8 mouse cellular contexts compared by ENCODE assay signal in genomic region chr15:89178260-89178860, GRCm38 (mm10). TPM values are rescaled to one million over a fixed set of nuclear protein-coding genes. Genes with fewer than 3 reads are reported as not detected.
DNase-seq lines count a peak whose midpoint lies in the region; ATAC-seq and TF ChIP-seq lines count a peak whose summit lies in the region.

No protein-coding gene starts in this region.

- peak overlapping the region; percentile 91 for H3K4me2 ChIP-seq in hindbrain, embryonic 15.5 days
- H3K4me2 ChIP-seq in myocyte (ENCODE audit: low read depth) = peak overlapping the region; percentile 96

- H3K9ac ChIP-seq in hindbrain, embryonic 15.5 days = no peak overlapping the region

- no peak for TF ChIP-seq CTCF in lung, adult 2 months (IDR thresholded peaks at IDR 0.05; ENCODE audit: insufficient read depth, low read length)

- H3K9me3 ChIP-seq in embryonic facial prominence, embryonic 10.5 days = no peaks in the 10 kb centered on the region
- no peaks in the 10 kb centered on the region for H3K9me3 ChIP-seq in hindbrain, embryonic 15.5 days

- H3K79me2 ChIP-seq in myocyte (ENCODE audit: control insufficient read depth, insufficient read depth) = peaks cover 66% of the 10 kb centered on the region

- H3ac ChIP-seq in myocyte (ENCODE audit: control insufficient read depth, insufficient read length) = no peak overlapping the region

- peaks cover 22% of the 10 kb centered on the region for H3K36me3 ChIP-seq in embryonic facial prominence, embryonic 10.5 days (replicated peaks)
- no peaks in the 10 kb centered on the region for H3K36me3 ChIP-seq in hindbrain, embryonic 15.5 days
- H3K36me3 ChIP-seq in myocyte (ENCODE audit: control insufficient read depth, insufficient read depth) = no peaks in the 10 kb centered on the region

- 47% methylated on average over 7 of the region's 7 CpGs for WGBS in lung, adult 2 months
- WGBS in embryonic facial prominence, embryonic 10.5 days = 73% methylated on average over 7 of the region's 7 CpGs
- WGBS in hindbrain, embryonic 15.5 days = 60% methylated on average over 7 of the region's 7 CpGs

- peaks cover 28% of the 10 kb centered on the region for H3K4me1 ChIP-seq in lung, adult 2 months (ENCODE audit: control insufficient read depth, insufficient read depth, low read length)
- H3K4me1 ChIP-seq in embryonic facial prominence, embryonic 10.5 days = peaks cover 89% of the 10 kb centered on the region
- H3K4me1 ChIP-seq in hindbrain, embryonic 15.5 days (replicated peaks) = peaks cover 84% of the 10 kb centered on the region

- H3K27ac ChIP-seq in embryonic facial prominence, embryonic 10.5 days (replicated peaks) = peak overlapping the region; percentile 98
- H3K27ac ChIP-seq in hindbrain, embryonic 15.5 days (replicated peaks) = peak overlapping the region; percentile 95; the same call in 1 of the 2 replicates

- no peak for TF ChIP-seq POLR2A in lung, adult 2 months (IDR thresholded peaks at IDR 0.05; ENCODE audit: borderline replicate concordance, extremely low read depth, low read depth, low read length)
- TF ChIP-seq POLR2A in myocyte (IDR thresholded peaks at IDR 0.05; ENCODE audit: insufficient read length, low read depth) = no peak

- no peak for DNase-seq in lung, adult 2 months
- no peak for DNase-seq in lung, postnatal 36 days
- DNase-seq in embryonic facial prominence, embryonic 10.5 days (ENCODE audit: low spot score) = no peak
- DNase-seq in adipocyte (ENCODE audit: low spot score) = no peak
- no peak for DNase-seq in right cerebral cortex, adult 18-20 months
- DNase-seq in spleen, adult 12 weeks (ENCODE audit: low spot score) = no peak

- ATAC-seq in hindbrain, embryonic 15.5 days (ENCODE audit: low FRiP score, low read depth) = no peak

- H3K27me3 ChIP-seq in embryonic facial prominence, embryonic 10.5 days (replicated peaks; ENCODE audit: low read depth, poor library complexity, severe bottlenecking) = no peaks in the 10 kb centered on the region
- no peaks in the 10 kb centered on the region for H3K27me3 ChIP-seq in hindbrain, embryonic 15.5 days
- H3K27me3 ChIP-seq in myocyte (ENCODE audit: control insufficient read depth, insufficient read depth, insufficient read length) = no peaks in the 10 kb centered on the region

- peak overlapping the region; percentile 14 for H3K4me3 ChIP-seq in lung, adult 2 months (replicated peaks; ENCODE audit: extremely low read depth, low read depth, low read length)
- H3K4me3 ChIP-seq in embryonic facial prominence, embryonic 10.5 days = peak overlapping the region; percentile 84
- H3K4me3 ChIP-seq in hindbrain, embryonic 15.5 days = peak overlapping the region; percentile 66
- H3K4me3 ChIP-seq in myocyte = peak overlapping the region; percentile 65

TF ChIP-seq in myocyte, 11 proteins besides CTCF, POLR2A, EP300 and RAD21:
- no peak for TF ChIP-seq TCF12 (IDR thresholded peaks at IDR 0.05; ENCODE audit: insufficient read depth, poor library complexity, severe bottlenecking)
- peak; percentile 37 for TF ChIP-seq POLR2AphosphoS2 (IDR thresholded peaks at IDR 0.05; ENCODE audit: insufficient read length, low read depth)
- TF ChIP-seq MYOD1 (IDR thresholded peaks at IDR 0.05; ENCODE audit: control insufficient read depth in 1 of 3, insufficient read length in 2 of 3, low read depth in 2 of 3) = no peak
- TF ChIP-seq TCF3 (IDR thresholded peaks at IDR 0.05; ENCODE audit: insufficient read length, low read depth) = no peak

RNA-seq across cellular contexts. Expression of gene Plxnb2, which starts 2.2 kb away (rescaled TPM):
- polyA plus RNA-seq in lung, adult 2 months (2012; rRNA removed) = 204 and 210 TPM in 2 replicates
- 146 and 152 TPM in 2 replicates for polyA plus RNA-seq in embryonic facial prominence, embryonic 10.5 days (2016; fragmentation: Nextera tagmentation; extraction: Ambion mirVana)
- polyA plus RNA-seq in hindbrain, embryonic 15.5 days (2015; fragmentation: Nextera tagmentation; extraction: Ambion mirVana) = 90.7 and 105 TPM in 2 replicates
- 278 TPM for polyA plus RNA-seq in myocyte (2012; fragmentation: generic; extraction: Trizol)

RNA-seq across cellular contexts. Expression of gene Dennd6b, which starts 17.9 kb away (rescaled TPM):
- polyA plus RNA-seq in lung, adult 2 months (2012; rRNA removed) = 15.6 and 17.2 TPM in 2 replicates
- polyA plus RNA-seq in embryonic facial prominence, embryonic 10.5 days (2016; fragmentation: Nextera tagmentation; extraction: Ambion mirVana) = 26.1 and 29.1 TPM in 2 replicates
- 80.4 and 93.7 TPM in 2 replicates for polyA plus RNA-seq in hindbrain, embryonic 15.5 days (2015; fragmentation: Nextera tagmentation; extraction: Ambion mirVana)
- polyA plus RNA-seq in myocyte (2012; fragmentation: generic; extraction: Trizol) = 6.6 TPM

RNA-seq across cellular contexts. Expression of gene Mapk11, which starts 28.9 kb away (rescaled TPM):
- polyA plus RNA-seq in lung, adult 2 months (2012; rRNA removed) = 13.7 and 14.0 TPM in 2 replicates
- 16.1 and 20.6 TPM in 2 replicates for polyA plus RNA-seq in embryonic facial prominence, embryonic 10.5 days (2016; fragmentation: Nextera tagmentation; extraction: Ambion mirVana)
- 27.3 and 28.3 TPM in 2 replicates for polyA plus RNA-seq in hindbrain, embryonic 15.5 days (2015; fragmentation: Nextera tagmentation; extraction: Ambion mirVana)
- polyA plus RNA-seq in myocyte (2012; fragmentation: generic; extraction: Trizol) = 9.1 TPM

RNA-seq across cellular contexts. Expression of gene Ppp6r2, which starts 33.0 kb away (rescaled TPM):
- polyA plus RNA-seq in lung, adult 2 months (2012; rRNA removed) = 153 and 372 TPM in 2 replicates
- polyA plus RNA-seq in embryonic facial prominence, embryonic 10.5 days (2016; fragmentation: Nextera tagmentation; extraction: Ambion mirVana) = 23.8 and 26.8 TPM in 2 replicates
- polyA plus RNA-seq in hindbrain, embryonic 15.5 days (2015; fragmentation: Nextera tagmentation; extraction: Ambion mirVana) = 71.3 and 73.4 TPM in 2 replicates
- polyA plus RNA-seq in myocyte (2012; fragmentation: generic; extraction: Trizol) = 43.6 TPM

RNA-seq across cellular contexts. Expression of gene Mapk12, which starts 37.9 kb away (rescaled TPM):
- 28.2 and 32.2 TPM in 2 replicates for polyA plus RNA-seq in lung, adult 2 months (2012; rRNA removed)
- 16.6 and 19.6 TPM in 2 replicates for polyA plus RNA-seq in embryonic facial prominence, embryonic 10.5 days (2016; fragmentation: Nextera tagmentation; extraction: Ambion mirVana)
- 4.2 and 4.6 TPM in 2 replicates for polyA plus RNA-seq in hindbrain, embryonic 15.5 days (2015; fragmentation: Nextera tagmentation; extraction: Ambion mirVana)
- polyA plus RNA-seq in myocyte (2012; fragmentation: generic; extraction: Trizol) = 35.0 TPM

Comparison
In these comparisons a context has a peak if more than half of its experiments do, and no peak if none do; other contexts are left out.
1. H3K4me3 ChIP-seq: peak in every context shown above with its lines; median percentile 84 in embryonic facial prominence, embryonic 10.5 days; 66 in hindbrain, embryonic 15.5 days; 65 in myocyte; 14 in lung, adult 2 months.